Mouse (Mus musculus) layer of hippocampus, adult 9-11 months (tissue): ENCODE measurements at regions not wholly inside any gene's neighbourhood (a gene's known extent, or its start where the extent isn't known, plus 50 kb on each side); places are given as distances from the start of the nearest gene placed in this dataset.
A peak's percentile ranks its signal among the peaks of the same experiment; 100 is the strongest.

Experiments
- DNase-seq: peaks from one replicate; pipeline ENCODE4 v3.0.0; 2022

GRCm38 (mm10) chr1:51697265-51698192 lies 218.3 kb downstream of the Myo1b start:
- no peak for DNase-seq

GRCm38 (mm10) chr1:51696471-51696870 lies 218.2 kb upstream of the Nabp1 start:
- DNase-seq: no peak

GRCm38 (mm10) chr1:51690878-51691277 lies 212.7 kb upstream of the Nabp1 start:
- DNase-seq: no peak

- no peak for DNase-seq
Measured at GRCm38 (mm10) chr1:51689461-51690223, 211.4 kb upstream of the Nabp1 start.

GRCm38 (mm10) chr1:51688946-51689345 lies 210.7 kb upstream of the Nabp1 start:
- no peak for DNase-seq

- no peak for DNase-seq
Measured at GRCm38 (mm10) chr1:51688224-51688545, 210.0 kb upstream of the Nabp1 start.

GRCm38 (mm10) chr1:51687484-51688223 lies 209.4 kb upstream of the Nabp1 start:
- no peak for DNase-seq

- DNase-seq: no peak
Measured at GRCm38 (mm10) chr1:51686759-51687158, 208.5 kb upstream of the Nabp1 start.

GRCm38 (mm10) chr1:51682273-51682672 lies 204.0 kb upstream of the Nabp1 start:
- DNase-seq: no peak

GRCm38 (mm10) chr1:51681872-51682271 lies 203.6 kb upstream of the Nabp1 start:
- DNase-seq: no peak

GRCm38 (mm10) chr1:51680725-51681124 lies 202.5 kb upstream of the Nabp1 start:
- no peak for DNase-seq

GRCm38 (mm10) chr1:51678290-51678928 lies 200.2 kb upstream of the Nabp1 start:
- no peak for DNase-seq

GRCm38 (mm10) chr1:51677802-51678201 lies 199.6 kb upstream of the Nabp1 start:
- no peak for DNase-seq

GRCm38 (mm10) chr1:51671691-51672090 lies 193.5 kb upstream of the Nabp1 start:
- no peak for DNase-seq

GRCm38 (mm10) chr1:51671287-51671686 lies 193.1 kb upstream of the Nabp1 start:
- DNase-seq: peak; percentile 51

GRCm38 (mm10) chr1:51670009-51670408 lies 191.8 kb upstream of the Nabp1 start:
- DNase-seq: no peak

GRCm38 (mm10) chr1:51668881-51669280 lies 190.7 kb upstream of the Nabp1 start:
- DNase-seq: no peak

- DNase-seq: no peak
Measured at GRCm38 (mm10) chr1:51660531-51660930, 182.3 kb upstream of the Nabp1 start.

- DNase-seq: no peak
Measured at GRCm38 (mm10) chr1:51657203-51657602, 179.0 kb upstream of the Nabp1 start.

- no peak for DNase-seq
Measured at GRCm38 (mm10) chr1:51650653-51650995, 172.4 kb upstream of the Nabp1 start.

- peak; percentile 20 for DNase-seq
Measured at GRCm38 (mm10) chr1:51649963-51650652, 171.9 kb upstream of the Nabp1 start.

- DNase-seq: no peak
Measured at GRCm38 (mm10) chr1:51647955-51648354, 169.7 kb upstream of the Nabp1 start.
